ENCODE assay signal across 16 mouse cellular contexts in the genomic region with DNA sequence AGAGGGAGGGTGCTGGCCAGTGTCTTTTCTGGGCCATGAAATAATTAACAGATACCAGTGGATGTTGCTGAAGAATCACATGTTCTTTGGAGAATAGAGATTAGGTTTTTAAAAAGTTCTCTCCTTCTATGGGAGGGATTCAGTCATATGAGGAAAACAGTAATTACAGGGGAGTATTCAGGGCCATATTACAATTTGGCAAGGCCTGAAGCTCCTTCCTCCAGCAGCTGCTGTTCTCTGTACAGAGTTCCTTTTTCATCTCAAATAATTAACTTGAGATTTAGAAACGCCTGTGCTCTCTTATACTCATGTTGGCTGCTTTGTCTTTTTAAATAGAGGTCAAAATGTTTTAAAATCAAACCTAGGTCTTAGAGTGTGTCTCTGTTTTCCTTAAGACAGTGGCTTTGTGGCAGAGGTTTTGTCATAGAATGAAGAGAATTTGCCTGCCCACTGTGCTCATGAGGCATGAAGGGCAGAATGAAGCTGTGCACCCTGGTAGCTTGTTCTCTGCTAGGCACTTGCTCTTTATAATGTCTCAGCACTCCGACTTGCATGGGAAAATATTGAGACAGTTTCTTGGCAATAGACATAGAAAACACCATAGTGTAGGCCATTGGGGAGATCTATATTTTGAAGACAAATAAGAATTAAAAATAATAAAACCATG.
DNase-seq lines count a peak whose midpoint lies in the region; ATAC-seq and TF ChIP-seq lines count a peak whose summit lies in the region.
"Had no signal": no experiment of that assay in that cellular context is flagged by ENCODE, and none has a peak within 500 bp of the region (broad histone marks: within the 10 kb centered on the region; RNA-seq: fewer than 3 reads in every experiment).

No protein-coding gene starts in this region.

- no peak overlapping the region for H3K9ac ChIP-seq in hindbrain, embryonic 13.5 days
- no peak overlapping the region for H3K9ac ChIP-seq in hindbrain, embryonic 11.5 days (ENCODE audit: low read depth, low read length)
- H3K9ac ChIP-seq in midbrain, postnatal 0 days (replicated peaks; ENCODE audit: low read length, poor library complexity, severe bottlenecking): no peak overlapping the region
- H3K9ac ChIP-seq in forebrain, postnatal 0 days: no peak overlapping the region
- H3K9ac ChIP-seq: embryonic facial prominence, embryonic 13.5 days; liver, embryonic 13.5 days; neural tube, embryonic 13.5 days had no signal

- no peak for DNase-seq in hindbrain, embryonic 11.5 days (ENCODE audit: low spot score)
- DNase-seq in midbrain, postnatal 0 days (ENCODE audit: low spot score): peak; percentile 55
- DNase-seq in midbrain, embryonic 10.5 days (ENCODE audit: low spot score): no peak
- DNase-seq in forebrain, postnatal 0 days: no peak
- DNase-seq in spleen, postnatal 10 days (ENCODE audit: low spot score in 2 of 2): no peak
- DNase-seq: adrenal gland, postnatal 10 days; cerebellum, adult 8-10 months; gastrocnemius, postnatal 14 days; layer of hippocampus, postnatal 36 days; liver, embryonic 13.5 days; thymus, postnatal 14 days had no signal

- H3K9me3 ChIP-seq in hindbrain, embryonic 13.5 days: no peaks in the 10 kb centered on the region
- no peaks in the 10 kb centered on the region for H3K9me3 ChIP-seq in hindbrain, embryonic 11.5 days (ENCODE audit: control insufficient read depth, low read length)
- H3K9me3 ChIP-seq in midbrain, postnatal 0 days (ENCODE audit: low read length): no peaks in the 10 kb centered on the region
- H3K9me3 ChIP-seq in midbrain, embryonic 10.5 days (replicated peaks): no peaks in the 10 kb centered on the region
- no peaks in the 10 kb centered on the region for H3K9me3 ChIP-seq in forebrain, postnatal 0 days (ENCODE audit: low read length)
- H3K9me3 ChIP-seq: embryonic facial prominence, embryonic 13.5 days; liver, embryonic 13.5 days; neural tube, embryonic 13.5 days had no signal

- no peak overlapping the region for H3K4me3 ChIP-seq in hindbrain, embryonic 13.5 days
- H3K4me3 ChIP-seq in hindbrain, embryonic 11.5 days (ENCODE audit: low read depth, low read length): no peak overlapping the region
- no peak overlapping the region for H3K4me3 ChIP-seq in midbrain, postnatal 0 days (ENCODE audit: low read depth, low read length)
- no peak overlapping the region for H3K4me3 ChIP-seq in midbrain, embryonic 10.5 days
- no peak overlapping the region for H3K4me3 ChIP-seq in forebrain, postnatal 0 days (ENCODE audit: low read depth, low read length)
- H3K4me3 ChIP-seq: embryonic facial prominence, embryonic 13.5 days; liver, embryonic 13.5 days; neural tube, embryonic 13.5 days had no signal

- H3K4me1 ChIP-seq in hindbrain, embryonic 13.5 days (replicated peaks): peaks cover 4% of the 10 kb centered on the region; the same call in 1 of the 2 replicates
- no peaks in the 10 kb centered on the region for H3K4me1 ChIP-seq in hindbrain, embryonic 11.5 days (replicated peaks; ENCODE audit: control insufficient read depth, insufficient read depth, low read length)
- H3K4me1 ChIP-seq in midbrain, postnatal 0 days (ENCODE audit: insufficient read depth, low read length): no peaks in the 10 kb centered on the region
- H3K4me1 ChIP-seq in midbrain, embryonic 10.5 days: peaks cover 11% of the 10 kb centered on the region; the same call in 1 of the 2 replicates
- H3K4me1 ChIP-seq in forebrain, postnatal 0 days (ENCODE audit: insufficient read depth): no peaks in the 10 kb centered on the region
- H3K4me1 ChIP-seq: embryonic facial prominence, embryonic 13.5 days; liver, embryonic 13.5 days had no signal

- no peaks in the 10 kb centered on the region for H3K36me3 ChIP-seq in hindbrain, embryonic 13.5 days
- H3K36me3 ChIP-seq in hindbrain, embryonic 11.5 days (ENCODE audit: control insufficient read depth, insufficient read depth, low read length): no peaks in the 10 kb centered on the region
- no peaks in the 10 kb centered on the region for H3K36me3 ChIP-seq in midbrain, postnatal 0 days (ENCODE audit: insufficient read depth, low read length)
- H3K36me3 ChIP-seq in midbrain, embryonic 10.5 days: no peaks in the 10 kb centered on the region
- H3K36me3 ChIP-seq in forebrain, postnatal 0 days (ENCODE audit: insufficient read depth): no peaks in the 10 kb centered on the region
- H3K36me3 ChIP-seq: embryonic facial prominence, embryonic 13.5 days; liver, embryonic 13.5 days; neural tube, embryonic 13.5 days had no signal

- ATAC-seq in hindbrain, embryonic 13.5 days (ENCODE audit: low FRiP score): peak; percentile 43; the same call in 1 of the 2 replicates
- no peak for ATAC-seq in hindbrain, embryonic 11.5 days (ENCODE audit: low FRiP score)
- ATAC-seq in midbrain, postnatal 0 days (ENCODE audit: low FRiP score): no peak
- ATAC-seq in forebrain, postnatal 0 days: peak; percentile 48
- ATAC-seq in megakaryocyte progenitor cell, adult 5-6 weeks (replicated peaks; ENCODE audit: poor library complexity): no peak
- ATAC-seq: inflammation-experienced regulatory T-cells, adult 6 months had no signal

- H3K27ac ChIP-seq in hindbrain, embryonic 13.5 days: peak overlapping the region; percentile 48
- H3K27ac ChIP-seq in hindbrain, embryonic 11.5 days (ENCODE audit: low read depth, low read length): no peak overlapping the region
- no peak overlapping the region for H3K27ac ChIP-seq in midbrain, postnatal 0 days (ENCODE audit: low read depth, low read length)
- no peak overlapping the region for H3K27ac ChIP-seq in midbrain, embryonic 10.5 days (replicated peaks)
- 0 out of 2 replicates have a peak overlapping the region, but pooled peaks have one; percentile 3 for H3K27ac ChIP-seq in forebrain, postnatal 0 days (ENCODE audit: low read depth, low read length)
- H3K27ac ChIP-seq: embryonic facial prominence, embryonic 13.5 days; liver, embryonic 13.5 days; neural tube, embryonic 13.5 days had no signal

- no peak overlapping the region for H3K4me2 ChIP-seq in hindbrain, embryonic 13.5 days
- H3K4me2 ChIP-seq in hindbrain, embryonic 11.5 days (replicated peaks; ENCODE audit: low read depth, low read length): no peak overlapping the region
- H3K4me2 ChIP-seq in midbrain, postnatal 0 days (ENCODE audit: low read depth, low read length, poor library complexity, severe bottlenecking): no peak overlapping the region
- no peak overlapping the region for H3K4me2 ChIP-seq in forebrain, postnatal 0 days (ENCODE audit: low read depth)
- H3K4me2 ChIP-seq: embryonic facial prominence, embryonic 13.5 days; liver, embryonic 13.5 days; neural tube, embryonic 13.5 days had no signal

- WGBS in hindbrain, embryonic 13.5 days: 22% methylated on average over 2 of the region's 2 CpGs
- 50% methylated on average over 2 of the region's 2 CpGs for WGBS in hindbrain, embryonic 11.5 days
- 20% methylated on average over 2 of the region's 2 CpGs for WGBS in midbrain, postnatal 0 days
- 25% methylated on average over 2 of the region's 2 CpGs for WGBS in midbrain, embryonic 10.5 days
- WGBS in forebrain, postnatal 0 days: 6% methylated on average over 2 of the region's 2 CpGs

- H3K27me3 ChIP-seq in hindbrain, embryonic 13.5 days: no peaks in the 10 kb centered on the region
- no peaks in the 10 kb centered on the region for H3K27me3 ChIP-seq in hindbrain, embryonic 11.5 days (ENCODE audit: control insufficient read depth, insufficient read depth, low read length)
- no peaks in the 10 kb centered on the region for H3K27me3 ChIP-seq in midbrain, postnatal 0 days (ENCODE audit: insufficient read depth, low read length)
- no peaks in the 10 kb centered on the region for H3K27me3 ChIP-seq in midbrain, embryonic 10.5 days (ENCODE audit: low read depth, poor library complexity, severe bottlenecking)
- no peaks in the 10 kb centered on the region for H3K27me3 ChIP-seq in forebrain, postnatal 0 days (ENCODE audit: insufficient read depth, low read length)
- H3K27me3 ChIP-seq: embryonic facial prominence, embryonic 13.5 days; liver, embryonic 13.5 days; neural tube, embryonic 13.5 days had no signal

- no peak for TF ChIP-seq CTCF in midbrain, postnatal 0 days (IDR thresholded peaks at IDR 0.05)
- TF ChIP-seq CTCF in forebrain, postnatal 0 days (IDR thresholded peaks at IDR 0.05; ENCODE audit: low read depth): no peak

Comparison
In these comparisons a context has a peak if more than half of its experiments do, and no peak if none do; other contexts are left out.
1. ATAC-seq: peak in hindbrain, embryonic 13.5 days (single experiment) and forebrain, postnatal 0 days (single experiment); none in hindbrain, embryonic 11.5 days (single experiment), midbrain, postnatal 0 days (single experiment) and megakaryocyte progenitor cell, adult 5-6 weeks (single experiment).
2. H3K27ac ChIP-seq: peak in hindbrain, embryonic 13.5 days (single experiment) and forebrain, postnatal 0 days (single experiment); none in hindbrain, embryonic 11.5 days (single experiment), midbrain, postnatal 0 days (single experiment) and midbrain, embryonic 10.5 days (single experiment).